Mouse (Mus musculus): Measurements from ENCODE around the gene Lrrn3.

- TF ChIP-seq MAX (IDR thresholded peaks at IDR 0.05; ENCODE audit: low read depth): no peak
- TF ChIP-seq POLR2A (IDR thresholded peaks at IDR 0.05; ENCODE audit: insufficient read length, low read depth): no peak
- no peak for TF ChIP-seq USF1 (IDR thresholded peaks at IDR 0.05; ENCODE audit: low read depth)
- TF ChIP-seq MYOD1 (IDR thresholded peaks at IDR 0.05; ENCODE audit: control insufficient read depth in 1 of 3, insufficient read length in 2 of 3, low read depth in 2 of 3): no peak
- TF ChIP-seq E2F4 (IDR thresholded peaks at IDR 0.05; ENCODE audit: insufficient read depth): no peak
- no peak for TF ChIP-seq POLR2AphosphoS2 (IDR thresholded peaks at IDR 0.05; ENCODE audit: insufficient read length, low read depth)
- no peak for TF ChIP-seq MYOG (IDR thresholded peaks at IDR 0.05; ENCODE audit: control insufficient read depth in 1 of 3, insufficient read depth in 1 of 3, insufficient read length in 2 of 3, low read depth in 2 of 3)
- no peak for TF ChIP-seq REST (IDR thresholded peaks at IDR 0.05; ENCODE audit: insufficient read depth, insufficient read length)
- no peak for TF ChIP-seq TCF12 (IDR thresholded peaks at IDR 0.05; ENCODE audit: insufficient read depth, poor library complexity, severe bottlenecking)
- no peak for TF ChIP-seq CEBPB (IDR thresholded peaks at IDR 0.05; ENCODE audit: insufficient read depth, poor library complexity, severe bottlenecking)
- TF ChIP-seq TCF3 (IDR thresholded peaks at IDR 0.05; ENCODE audit: insufficient read length, low read depth): no peak
- TF ChIP-seq SRF (IDR thresholded peaks at IDR 0.05; ENCODE audit: control insufficient read depth, insufficient read length, low read depth): no peak
Observed at GRCm38 (mm10) chr12:41518897-41519296, 32.7 kb upstream of the Lrrn3 start.
